Mouse (Mus musculus): Measurements from ENCODE around the gene Ldlr.

Gene Ldlr

GRCm38 (mm10) chr9:21725224-21726121, 2.2 kb downstream of the Ldlr start:
- in situ Hi-C loops (cut with MboI, MseI), result no loop called here

DNA sequence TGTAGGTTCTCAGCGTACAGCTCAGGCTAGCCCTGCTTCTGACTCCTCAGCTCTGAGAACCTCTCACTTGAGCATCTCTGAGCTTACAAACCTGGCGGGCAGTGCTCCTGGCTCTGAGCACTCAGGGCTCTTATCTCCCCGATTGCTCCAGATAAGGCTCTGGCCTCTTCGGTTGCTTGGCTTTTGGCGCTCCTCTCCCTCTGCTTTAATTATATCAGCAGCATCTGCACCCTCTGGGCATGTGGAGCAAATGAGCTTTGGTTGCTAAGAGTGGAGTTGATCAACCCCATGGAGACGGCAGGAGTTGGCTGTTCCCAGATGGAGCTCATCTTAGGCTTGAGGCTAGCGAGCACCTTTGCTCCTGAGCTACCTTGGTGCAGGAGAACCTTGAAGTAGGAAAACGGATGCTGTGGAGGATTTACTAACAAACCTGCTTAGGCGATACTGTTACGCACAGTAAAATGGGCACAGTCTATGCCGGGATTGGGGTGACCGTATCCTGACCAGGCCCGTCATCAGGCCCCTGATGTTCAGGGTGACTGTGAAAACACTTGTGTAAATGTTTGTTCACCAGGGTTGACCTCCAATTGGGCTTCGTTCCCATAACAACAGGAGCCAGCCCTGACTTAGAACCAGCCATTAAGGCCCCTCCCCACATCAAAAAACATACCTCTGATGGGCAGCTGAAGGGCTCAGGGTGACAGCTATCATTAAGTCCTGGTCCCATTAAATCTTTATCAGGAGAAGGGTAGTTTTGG, 3.1 kb downstream of the Ldlr start:
- in situ Hi-C loops (cut with MboI, MseI), result no loop called here

DNA sequence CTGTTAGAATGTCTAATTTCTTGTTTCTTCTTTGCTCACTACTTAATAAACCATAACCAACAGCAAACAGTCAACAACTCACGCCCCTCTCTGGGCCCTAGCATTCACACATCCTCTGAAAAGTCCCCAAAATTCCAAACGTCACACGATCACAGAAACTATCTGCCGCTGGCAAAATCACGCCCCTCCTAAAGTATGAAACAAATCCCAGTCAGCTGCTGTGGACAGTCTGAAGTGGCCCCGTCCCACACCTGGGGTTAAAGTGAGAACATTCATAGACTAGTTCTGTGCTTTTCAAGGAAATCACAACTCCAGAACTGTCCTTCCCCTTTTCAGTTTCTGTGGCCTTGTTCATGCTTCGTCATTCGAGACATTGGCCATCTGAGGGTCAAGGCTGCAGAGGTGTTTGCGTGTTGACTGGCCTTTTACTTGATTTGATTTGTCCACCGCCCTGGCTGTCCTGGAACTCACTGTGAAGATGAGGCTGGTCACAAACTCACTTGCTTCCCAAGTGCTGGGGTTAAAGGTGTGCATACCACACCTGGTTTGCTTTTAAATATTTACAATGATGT, 5.1 kb downstream of the Ldlr start:
- in situ Hi-C loops (cut with MboI, MseI), result no loop called here

- in situ Hi-C loops (cut with MboI, MseI), result no loop called here
These were observed 6.0 kb downstream of the Ldlr start for GRCm38 (mm10) chr9:21729264-21729663.

- in situ Hi-C loops (cut with MboI, MseI), result no loop called here
These were observed 9.0 kb downstream of the Ldlr start for GRCm38 (mm10) chr9:21732288-21732687.

- in situ Hi-C loops (cut with MboI, MseI), result no loop called here
These were observed 10.2 kb downstream of the Ldlr start for GRCm38 (mm10) chr9:21733446-21733845.

DNA sequence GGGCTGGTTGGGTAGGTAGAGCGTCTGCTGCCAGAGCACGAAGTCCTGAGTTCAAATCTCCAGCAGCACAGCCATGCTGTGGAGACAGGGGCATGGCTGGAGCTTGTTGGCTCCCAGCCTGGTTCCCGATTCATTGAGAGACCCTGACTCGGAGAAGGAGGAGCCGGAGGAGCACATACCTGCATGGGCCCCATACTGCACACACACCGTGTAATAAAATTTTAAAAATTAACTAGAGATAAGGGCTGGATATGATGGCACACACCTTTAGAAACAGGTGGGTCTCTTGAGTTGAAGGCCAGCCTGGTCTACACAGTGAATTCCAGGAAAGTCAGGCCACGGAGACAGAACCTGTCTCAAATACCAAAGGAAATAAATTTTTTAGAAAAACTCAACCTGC, 10.7 kb downstream of the Ldlr start:
- in situ Hi-C loops (cut with MboI, MseI), result no loop called here

DNA sequence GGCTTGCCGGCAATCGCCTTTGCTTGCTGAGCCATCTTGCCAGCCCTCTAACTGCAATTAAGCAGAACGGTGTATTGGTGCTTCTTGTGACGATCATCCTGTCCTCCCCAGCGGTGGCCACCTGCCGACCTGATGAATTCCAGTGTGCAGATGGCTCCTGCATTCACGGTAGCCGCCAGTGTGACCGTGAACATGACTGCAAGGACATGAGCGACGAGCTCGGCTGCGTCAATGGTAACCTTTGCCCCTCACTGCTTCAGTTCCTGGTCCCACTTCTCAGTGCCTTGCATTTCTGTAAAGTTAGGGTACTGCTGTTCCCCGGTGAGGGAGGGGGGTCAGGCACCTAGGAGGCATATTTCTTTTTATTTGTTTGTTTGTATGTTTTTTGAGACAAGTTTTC, 11.8 kb downstream of the Ldlr start:
- in situ Hi-C loops (cut with MboI, MseI), result loop anchor here (5.0 kb wide), 1 partner anchor 58 kb away; no protein-coding TSS in a partner anchor

- in situ Hi-C loops (cut with MboI, MseI), result loop anchor here (5.0 kb wide), 1 partner anchor 59 kb away; no protein-coding TSS in a partner anchor
These were observed 13.3 kb downstream of the Ldlr start for GRCm38 (mm10) chr9:21736580-21736979.

DNA sequence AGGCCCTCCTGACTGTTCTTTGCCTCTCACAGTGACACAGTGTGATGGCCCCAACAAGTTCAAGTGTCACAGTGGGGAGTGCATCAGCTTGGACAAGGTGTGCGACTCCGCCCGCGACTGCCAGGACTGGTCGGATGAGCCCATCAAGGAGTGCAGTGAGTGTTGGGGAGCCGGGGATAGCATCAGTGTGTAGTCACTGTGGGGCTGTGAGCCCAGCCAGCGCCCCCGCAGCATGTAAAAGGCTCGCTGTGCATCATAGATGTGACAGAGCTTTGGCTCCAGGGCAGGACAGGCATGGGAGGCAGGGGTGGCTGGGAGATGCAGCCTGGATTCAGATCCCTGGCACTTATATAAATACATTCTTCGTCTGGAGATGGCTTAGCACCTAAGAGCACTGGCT, 13.9 kb downstream of the Ldlr start:
- in situ Hi-C loops (cut with MboI, MseI), result loop anchor here (5.0 kb wide), 1 partner anchor 60 kb away; no protein-coding TSS in a partner anchor

- in situ Hi-C loops (cut with MboI, MseI), result loop anchor here (5.0 kb wide), 1 partner anchor 61 kb away; no protein-coding TSS in a partner anchor
These were observed 15.5 kb downstream of the Ldlr start for GRCm38 (mm10) chr9:21738776-21739175.

DNA sequence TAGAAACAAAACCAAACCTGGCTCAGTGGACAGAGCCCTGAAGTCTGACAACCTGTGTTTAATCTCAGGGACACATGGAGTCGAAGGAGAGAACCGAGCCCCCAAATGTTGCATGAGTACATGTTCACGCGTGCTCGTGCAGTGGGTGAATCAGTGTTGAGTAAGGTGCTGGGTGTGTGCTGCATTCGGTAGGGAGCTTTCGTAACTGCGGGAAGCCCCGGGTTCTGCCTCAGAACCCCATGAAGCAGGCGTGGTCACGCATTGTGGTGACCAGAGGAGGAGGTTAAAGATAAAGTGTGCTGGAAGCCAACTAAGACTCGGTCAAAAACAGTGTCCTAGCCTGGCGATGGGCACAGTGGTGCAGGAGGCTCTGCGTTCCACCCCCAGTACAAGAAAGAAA, 17.1 kb downstream of the Ldlr start:
- in situ Hi-C loops (cut with MboI, MseI), result no loop called here

- in situ Hi-C loops (cut with MboI, MseI), result no loop called here
These were observed 18.2 kb downstream of the Ldlr start for GRCm38 (mm10) chr9:21741514-21741913.

GRCm38 (mm10) chr9:21747238-21747774, 24.0 kb downstream of the Ldlr start:
- in situ Hi-C loops (cut with MboI, MseI), result no loop called here

DNA sequence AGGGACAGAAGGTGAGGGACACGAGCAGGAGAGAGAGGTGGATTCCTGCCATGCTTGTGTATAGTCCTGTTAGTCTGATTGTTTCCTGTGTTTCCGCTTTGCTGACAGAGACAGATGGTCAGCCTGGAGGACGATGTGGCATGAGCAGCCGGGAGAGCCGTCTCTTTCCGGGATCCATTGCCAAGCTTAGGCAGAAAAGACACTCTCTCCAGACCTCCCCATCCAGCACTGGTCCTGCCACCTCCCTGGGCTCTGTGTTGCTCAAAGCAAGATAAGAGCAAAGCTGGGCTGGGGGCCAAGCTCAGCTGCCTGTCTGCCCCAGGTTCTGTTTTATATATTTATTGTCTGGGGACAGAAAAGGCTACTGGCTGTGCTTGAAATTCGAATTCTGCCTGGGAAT, 24.8 kb downstream of the Ldlr start:
- in situ Hi-C loops (cut with MboI, MseI), result no loop called here

- in situ Hi-C loops (cut with MboI, MseI), result no loop called here
These were observed 25.2 kb downstream of the Ldlr start for GRCm38 (mm10) chr9:21748491-21748890.

DNA sequence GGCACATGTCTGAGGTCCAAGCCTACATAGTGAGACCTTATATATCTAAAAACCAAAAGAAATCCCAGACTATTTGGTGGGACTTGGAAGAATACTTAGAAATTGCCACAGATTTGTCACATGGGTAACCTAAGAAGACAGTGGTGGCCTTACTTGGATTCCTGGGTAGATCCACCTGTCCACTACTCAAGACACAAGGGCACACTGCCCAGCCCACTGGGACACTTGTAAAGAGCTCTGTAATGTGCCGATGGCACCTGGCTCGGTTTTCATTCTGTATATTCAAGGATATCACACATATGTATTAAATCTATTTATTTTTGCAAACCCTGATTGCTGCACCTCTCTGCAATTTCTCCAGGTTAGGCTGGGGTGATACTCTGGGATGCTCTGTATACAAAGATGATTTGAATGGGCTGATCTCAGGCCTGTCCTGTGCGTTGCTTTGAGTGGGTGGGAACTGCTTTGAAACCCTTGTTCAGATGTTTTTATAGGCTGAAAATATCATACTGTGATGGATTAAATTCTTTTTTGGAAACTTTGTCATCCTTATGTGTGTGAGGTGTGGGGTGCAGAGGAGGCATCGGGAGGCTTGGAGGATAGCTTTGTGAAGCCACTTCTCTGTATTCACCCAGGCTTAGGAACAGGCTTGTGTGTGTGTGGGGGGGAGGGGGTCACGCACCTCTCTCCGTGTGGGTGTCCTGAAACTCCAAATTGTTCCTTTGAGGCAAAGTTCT, 26.3 kb downstream of the Ldlr start:
- in situ Hi-C loops (cut with MboI, MseI), result no loop called here

- in situ Hi-C loops (cut with MboI, MseI), result no loop called here
These were observed 27.1 kb downstream of the Ldlr start for GRCm38 (mm10) chr9:21750370-21750769.

- in situ Hi-C loops (cut with MboI, MseI), result no loop called here
These were observed 28.1 kb downstream of the Ldlr start for GRCm38 (mm10) chr9:21751347-21751746.

DNA sequence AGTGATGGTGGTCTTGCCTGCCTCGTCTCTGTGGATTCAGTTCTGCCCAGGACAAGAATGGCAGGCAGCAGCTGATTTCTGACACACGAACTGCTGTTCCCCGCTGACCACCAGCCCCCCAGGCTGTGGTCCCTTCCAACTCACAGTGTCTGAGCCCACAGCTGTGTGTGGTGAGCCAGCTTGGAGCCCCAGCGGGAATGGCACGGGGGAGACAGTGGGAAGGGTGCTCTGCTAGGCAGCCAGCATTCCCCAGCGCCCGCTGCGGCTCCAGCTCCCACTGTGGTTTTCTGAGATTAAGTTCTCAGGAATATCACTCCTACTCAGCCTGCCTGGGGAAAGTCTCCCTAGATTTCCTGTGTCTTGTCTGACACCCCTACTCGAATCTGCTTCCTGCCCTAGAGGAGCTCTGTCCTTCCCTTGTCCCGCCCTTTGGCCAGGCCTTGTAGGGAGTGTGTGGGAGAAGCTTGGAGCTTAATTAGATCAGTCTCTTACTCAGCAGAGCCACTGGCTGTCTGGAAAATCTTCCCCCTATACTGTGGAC, 29.0 kb downstream of the Ldlr start:
- in situ Hi-C loops (cut with MboI, MseI), result no loop called here

GRCm38 (mm10) chr9:21754003-21754402, 30.7 kb downstream of the Ldlr start:
- in situ Hi-C loops (cut with MboI, MseI), result no loop called here

Measured in regulatory T cell (primary cell).